Mouse (Mus musculus) forebrain, embryonic 12.5 days (tissue): Measurements from ENCODE around the gene Lzic. TPM values are rescaled to one million over a fixed set of nuclear protein-coding genes. Genes with fewer than 3 reads are reported as not detected.

Experiments
- ATAC-seq: fragments of 200-750 bp; cut with Nextera tagmentation; 2 replicates; pipeline ENCODE4 v1.8.0; 2017; ENCODE audit warnings: moderate TSS enrichment; ENCODE audit not compliant: low FRiP score
- H3K27ac ChIP-seq: fragments of 300-500 bp; sonication (generic); 2 replicates; pipeline ENCODE4 v1.5.1; 2016; ENCODE audit warnings: mild to moderate bottlenecking
- H3K27me3 ChIP-seq: fragments of 300-500 bp; sonication (generic); 2 replicates; pipeline ENCODE4 v1.6.1; 2016; ENCODE audit warnings: mild to moderate bottlenecking
- H3K36me3 ChIP-seq: fragments of 300-500 bp; sonication (generic); replicated peaks from 2 replicates; pipeline ENCODE4 v1.6.1; 2016; ENCODE audit warnings: mild to moderate bottlenecking
- H3K4me1 ChIP-seq: fragments of 300-500 bp; sonication (generic); 2 replicates; pipeline ENCODE4 v1.6.1; 2016
- H3K4me2 ChIP-seq: fragments of 300-500 bp; sonication (generic); 2 replicates; pipeline ENCODE4 v1.6.1; 2016; ENCODE audit warnings: mild to moderate bottlenecking, moderate library complexity
- H3K4me3 ChIP-seq: fragments of 300-500 bp; sonication (generic); replicated peaks from 2 replicates; pipeline ENCODE4 v1.5.1; 2016; ENCODE audit warnings: mild to moderate bottlenecking
- H3K9ac ChIP-seq: fragments of 300-500 bp; sonication (generic); 2 replicates; pipeline ENCODE4 v1.6.1; 2016; ENCODE audit warnings: mild to moderate bottlenecking
- H3K9me3 ChIP-seq: fragments of 300-500 bp; sonication (generic); 2 replicates; pipeline ENCODE4 v1.6.1; 2016
- WGBS: fragments of 180-500 bp; shearing (Covaris S2); methylation state at CpG from one replicate; pipeline ENCODE4 v1.1.7; 2016; 5-methylcytosine and 5-hydroxymethylcytosine counted together
- polyA plus RNA-seq: library from polyadenylated mRNA; unstranded; fragments of >200 nt; fragmentation: Nextera tagmentation; extraction: Ambion mirVana; gene quantifications from 2 replicates; pipeline ENCODE4 v1.2.1, GENCODE M21; 2016

Lzic gene
- polyA plus RNA-seq, 1 experiment from 2014 or later = 53.6 TPM

GRCm38 (mm10) chr4:149515706-149516105 lies 30.7 kb downstream of the Lzic start:
- no peak overlapping the region for H3K9ac ChIP-seq
- WGBS = 93% methylated on average over 5 of the region's 5 CpGs

GRCm38 (mm10) chr4:149517868-149518340 lies 32.9 kb downstream of the Lzic start, which contains the start of gene Ctnnbip1:
TSS of gene Ctnnbip1 (plus strand) at chr4:149518236.
- Histone ChIP-seq H3K36me3 (no peaks in the 10 kb centered on the region), H3K9me3 (no peaks in the 10 kb centered on the region), H3K4me1 (peaks cover 15% of the 10 kb centered on the region), H3K4me3 (peak within 1 kb of the TSS; percentile 88), H3K27ac (peak within 1 kb of the TSS; percentile 59), H3K27me3 (no peaks in the 10 kb centered on the region), H3K9ac (peak within 1 kb of the TSS; percentile 95), H3K4me2 (peak within 1 kb of the TSS; percentile 92)
- under 1% methylated on average over 36 of the region's 46 CpGs for WGBS
- peak; percentile 99 for ATAC-seq

More at GRCm38 (mm10) chr4:149515706-149516105, 30.7 kb downstream of the Lzic start:
- no peak overlapping the region for H3K4me2 ChIP-seq
- no peaks in the 10 kb centered on the region for H3K9me3 ChIP-seq
- no peaks in the 10 kb centered on the region for H3K27me3 ChIP-seq
- ATAC-seq = no peak
- no peak overlapping the region for H3K27ac ChIP-seq
- H3K4me1 ChIP-seq = peaks cover 20% of the 10 kb centered on the region
- H3K36me3 ChIP-seq = no peaks in the 10 kb centered on the region
- no peak overlapping the region for H3K4me3 ChIP-seq

- Histone ChIP-seq H3K36me3 (no peaks in the 10 kb centered on the region), H3K9ac (peak overlapping the region; percentile 95), H3K9me3 (no peaks in the 10 kb centered on the region), H3K4me3 (peak overlapping the region; percentile 88), H3K4me2 (peak overlapping the region; percentile 92), H3K4me1 (peaks cover 17% of the 10 kb centered on the region), H3K27ac (peak overlapping the region; percentile 59), H3K27me3 (no peaks in the 10 kb centered on the region)
- ATAC-seq = no peak; the same call in 1 of the 2 replicates
- WGBS = 2% methylated on average over 43 of the region's 52 CpGs
Observed at GRCm38 (mm10) chr4:149518351-149519220, 33.6 kb downstream of the Lzic start.

GRCm38 (mm10) chr4:149521258-149521657 lies 36.2 kb downstream of the Lzic start:
- Histone ChIP-seq H3K4me2 (no peak overlapping the region), H3K36me3 (no peaks in the 10 kb centered on the region), H3K27me3 (no peaks in the 10 kb centered on the region), H3K4me1 (peaks cover 26% of the 10 kb centered on the region), H3K27ac (no peak overlapping the region), H3K9me3 (no peaks in the 10 kb centered on the region), H3K9ac (no peak overlapping the region), H3K4me3 (no peak overlapping the region)
- 71% methylated on average over 10 of the region's 10 CpGs for WGBS
- ATAC-seq = no peak

GRCm38 (mm10) chr4:149523961-149524360 lies 38.9 kb downstream of the Lzic start:
- no peak overlapping the region for H3K4me2 ChIP-seq
- H3K9me3 ChIP-seq = no peaks in the 10 kb centered on the region
- no peak overlapping the region for H3K4me3 ChIP-seq
- H3K9ac ChIP-seq = no peak overlapping the region
- no peaks in the 10 kb centered on the region for H3K36me3 ChIP-seq
- 52% methylated on average over 6 of the region's 6 CpGs for WGBS
- peaks cover 30% of the 10 kb centered on the region for H3K4me1 ChIP-seq
- no peaks in the 10 kb centered on the region for H3K27me3 ChIP-seq
- no peak overlapping the region for H3K27ac ChIP-seq
- ATAC-seq = no peak

- no peak overlapping the region for H3K4me3 ChIP-seq
- no peaks in the 10 kb centered on the region for H3K27me3 ChIP-seq
- no peak overlapping the region for H3K27ac ChIP-seq
- H3K4me2 ChIP-seq = no peak overlapping the region
- ATAC-seq = no peak
- peaks cover 24% of the 10 kb centered on the region for H3K4me1 ChIP-seq
- 87% methylated on average over 4 of the region's 4 CpGs for WGBS
- no peaks in the 10 kb centered on the region for H3K9me3 ChIP-seq
- H3K36me3 ChIP-seq = no peaks in the 10 kb centered on the region
- H3K9ac ChIP-seq = no peak overlapping the region
Observed at GRCm38 (mm10) chr4:149525170-149525569, 40.1 kb downstream of the Lzic start.

GRCm38 (mm10) chr4:149525811-149526210 lies 40.8 kb downstream of the Lzic start:
- no peak overlapping the region for H3K9ac ChIP-seq
- no peak overlapping the region for H3K4me2 ChIP-seq
- 78% methylated on average over 6 of the region's 6 CpGs for WGBS
- no peak overlapping the region for H3K27ac ChIP-seq
- no peak overlapping the region for H3K4me3 ChIP-seq
- H3K27me3 ChIP-seq = no peaks in the 10 kb centered on the region
- peaks cover 24% of the 10 kb centered on the region for H3K4me1 ChIP-seq
- ATAC-seq = no peak
- no peaks in the 10 kb centered on the region for H3K36me3 ChIP-seq
- H3K9me3 ChIP-seq = no peaks in the 10 kb centered on the region

- Histone ChIP-seq H3K27me3 (no peaks in the 10 kb centered on the region), H3K4me2 (no peak overlapping the region), H3K4me3 (no peak overlapping the region), H3K27ac (0 out of 2 replicates have a peak overlapping the region, but pooled peaks have one; percentile 33), H3K36me3 (no peaks in the 10 kb centered on the region), H3K9ac (no peak overlapping the region), H3K4me1 (peaks cover 20% of the 10 kb centered on the region), H3K9me3 (no peaks in the 10 kb centered on the region)
- peak; percentile 58; the same call in 1 of the 2 replicates for ATAC-seq
- 30% methylated on average over 7 of the region's 7 CpGs for WGBS
Observed at GRCm38 (mm10) chr4:149526330-149526729, 41.3 kb downstream of the Lzic start.

- Histone ChIP-seq H3K4me3 (no peak overlapping the region), H3K9me3 (no peaks in the 10 kb centered on the region), H3K36me3 (peaks cover 5% of the 10 kb centered on the region; the same call in 1 of the 2 replicates), H3K27me3 (no peaks in the 10 kb centered on the region), H3K4me2 (no peak overlapping the region), H3K9ac (no peak overlapping the region), H3K4me1 (peaks cover 20% of the 10 kb centered on the region), H3K27ac (no peak overlapping the region)
- ATAC-seq = no peak
- 83% methylated on average over 15 of the region's 15 CpGs for WGBS
Observed at GRCm38 (mm10) chr4:149527621-149528354, 42.8 kb downstream of the Lzic start.

GRCm38 (mm10) chr4:149529691-149530090 lies 44.7 kb downstream of the Lzic start:
- ATAC-seq = no peak

GRCm38 (mm10) chr4:149539441-149539840 lies 54.4 kb downstream of the Lzic start:
- Histone ChIP-seq H3K4me1 (peaks cover 13% of the 10 kb centered on the region), H3K4me3 (no peak overlapping the region), H3K9me3 (no peaks in the 10 kb centered on the region), H3K27ac (no peak overlapping the region), H3K27me3 (no peaks in the 10 kb centered on the region), H3K4me2 (no peak overlapping the region), H3K36me3 (no peaks in the 10 kb centered on the region), H3K9ac (no peak overlapping the region)
- WGBS = 85% methylated on average over 8 of the region's 8 CpGs
- ATAC-seq = no peak

More at GRCm38 (mm10) chr4:149529691-149530090, 44.7 kb downstream of the Lzic start:
- Histone ChIP-seq H3K27me3 (no peaks in the 10 kb centered on the region), H3K4me2 (no peak overlapping the region), H3K9me3 (no peaks in the 10 kb centered on the region), H3K4me1 (peaks cover 17% of the 10 kb centered on the region), H3K4me3 (no peak overlapping the region), H3K27ac (no peak overlapping the region), H3K9ac (no peak overlapping the region), H3K36me3 (peaks cover 5% of the 10 kb centered on the region; the same call in 1 of the 2 replicates)
- 90% methylated on average over 6 of the region's 6 CpGs for WGBS

- Histone ChIP-seq H3K27ac (no peak overlapping the region), H3K4me3 (no peak overlapping the region), H3K9me3 (no peaks in the 10 kb centered on the region), H3K4me1 (peaks cover 13% of the 10 kb centered on the region), H3K36me3 (peaks cover 16% of the 10 kb centered on the region), H3K4me2 (no peak overlapping the region), H3K27me3 (no peaks in the 10 kb centered on the region), H3K9ac (no peak overlapping the region)
- no peak for ATAC-seq
- 62% methylated on average over 5 of the region's 5 CpGs for WGBS
Observed at GRCm38 (mm10) chr4:149541935-149542334, 56.9 kb downstream of the Lzic start.
